Mouse (Mus musculus): ENCODE results near the gene Stk35. TPM values are rescaled to one million over a fixed set of nuclear protein-coding genes. Genes with fewer than 3 reads are reported as not detected.

Gene Stk35
- polyA plus RNA-seq, 1 experiment from 2014 or later, result 7.5 TPM

GRCm38 (mm10) chr2:129874509-129875095 lies 74.3 kb downstream of the Stk35 start:
- no peaks in the 10 kb centered on the region for H3K4me1 ChIP-seq (ENCODE audit: control insufficient read depth, insufficient read depth, low read length)
- H3K9ac ChIP-seq (ENCODE audit: low read length), result no peak overlapping the region
- no peak overlapping the region for H3K4me3 ChIP-seq (replicated peaks; ENCODE audit: low read length)
- no peak for ATAC-seq (ENCODE audit: insufficient read depth, low FRiP score)
- H3K36me3 ChIP-seq (ENCODE audit: control insufficient read depth, insufficient read depth, low read length), result no peaks in the 10 kb centered on the region
- H3K9me3 ChIP-seq (replicated peaks; ENCODE audit: control insufficient read depth, low read length), result no peaks in the 10 kb centered on the region
- 73% methylated on average over 10 of the region's 10 CpGs for WGBS
- no peaks in the 10 kb centered on the region for H3K27me3 ChIP-seq (ENCODE audit: control insufficient read depth, insufficient read depth, low read length)
- H3K27ac ChIP-seq (ENCODE audit: low read length), result no peak overlapping the region
- no peak overlapping the region for H3K4me2 ChIP-seq (ENCODE audit: low read depth, low read length)

DNA sequence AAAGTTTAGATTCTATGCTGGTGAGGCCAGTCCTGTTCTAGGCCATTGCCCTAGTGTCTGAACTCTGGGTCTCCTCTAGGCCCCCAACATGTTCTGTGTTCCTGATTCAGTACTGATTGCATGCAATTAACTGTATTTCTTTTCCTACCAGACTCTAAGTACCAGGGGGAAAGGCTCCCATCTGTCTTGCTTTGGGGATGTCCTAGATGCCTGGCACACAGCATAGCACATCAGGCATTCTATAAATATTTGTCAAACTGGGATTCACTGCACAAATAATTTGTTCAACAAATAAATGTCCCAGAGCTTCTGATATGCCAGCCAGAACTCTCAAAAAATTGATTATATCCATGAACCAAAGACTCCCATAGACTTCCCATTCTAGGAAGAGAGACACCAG lies 76.6 kb downstream of the Stk35 start:
- Histone ChIP-seq H3K27me3 (ENCODE audit: control insufficient read depth, insufficient read depth, low read length) (no peaks in the 10 kb centered on the region), H3K9ac (ENCODE audit: low read length) (no peak overlapping the region)
- ATAC-seq (ENCODE audit: insufficient read depth, low FRiP score), result no peak

GRCm38 (mm10) chr2:129879817-129880216 lies 79.5 kb downstream of the Stk35 start:
- ATAC-seq (ENCODE audit: insufficient read depth, low FRiP score), result no peak
- no peak overlapping the region for H3K4me2 ChIP-seq (ENCODE audit: low read depth, low read length)
- H3K4me1 ChIP-seq (ENCODE audit: control insufficient read depth, insufficient read depth, low read length), result no peaks in the 10 kb centered on the region
- no peak overlapping the region for H3K4me3 ChIP-seq (replicated peaks; ENCODE audit: low read length)
- H3K36me3 ChIP-seq (ENCODE audit: control insufficient read depth, insufficient read depth, low read length), result no peaks in the 10 kb centered on the region
- H3K9me3 ChIP-seq (replicated peaks; ENCODE audit: control insufficient read depth, low read length), result no peaks in the 10 kb centered on the region
- no peak overlapping the region for H3K27ac ChIP-seq (ENCODE audit: low read length)
- 37% methylated on average over 3 of the region's 3 CpGs for WGBS
- H3K9ac ChIP-seq (ENCODE audit: low read length), result no peak overlapping the region
- no peaks in the 10 kb centered on the region for H3K27me3 ChIP-seq (ENCODE audit: control insufficient read depth, insufficient read depth, low read length)

More for the DNA sequence above, 76.6 kb downstream of the Stk35 start:
- Histone ChIP-seq H3K4me1 (ENCODE audit: control insufficient read depth, insufficient read depth, low read length) (no peaks in the 10 kb centered on the region), H3K36me3 (ENCODE audit: control insufficient read depth, insufficient read depth, low read length) (no peaks in the 10 kb centered on the region), H3K27ac (ENCODE audit: low read length) (no peak overlapping the region), H3K4me3 (replicated peaks; ENCODE audit: low read length) (no peak overlapping the region), H3K9me3 (replicated peaks; ENCODE audit: control insufficient read depth, low read length) (no peaks in the 10 kb centered on the region), H3K4me2 (ENCODE audit: low read depth, low read length) (no peak overlapping the region)

DNA sequence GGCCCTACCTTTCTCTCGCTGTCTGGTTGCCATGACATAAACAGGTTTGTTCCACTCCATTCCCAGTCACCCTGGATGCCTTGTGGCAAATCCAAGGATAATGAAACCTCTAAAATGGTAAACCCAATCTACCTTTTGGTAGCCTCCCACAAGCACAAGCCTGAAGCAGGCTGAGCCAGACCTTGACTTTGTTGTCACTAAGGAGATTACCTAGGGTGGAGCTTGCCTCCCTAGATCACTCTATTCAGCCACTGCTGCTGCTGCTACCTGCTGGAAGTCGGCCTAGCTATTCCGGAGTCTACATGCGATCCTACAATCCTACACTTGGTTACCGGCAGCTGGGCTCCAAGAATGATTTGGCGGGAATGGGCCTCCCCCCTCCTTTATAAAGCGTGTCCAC lies 79.9 kb downstream of the Stk35 start:
- no peak for ATAC-seq (ENCODE audit: insufficient read depth, low FRiP score)
- WGBS, result 85% methylated on average over 7 of the region's 7 CpGs

DNA sequence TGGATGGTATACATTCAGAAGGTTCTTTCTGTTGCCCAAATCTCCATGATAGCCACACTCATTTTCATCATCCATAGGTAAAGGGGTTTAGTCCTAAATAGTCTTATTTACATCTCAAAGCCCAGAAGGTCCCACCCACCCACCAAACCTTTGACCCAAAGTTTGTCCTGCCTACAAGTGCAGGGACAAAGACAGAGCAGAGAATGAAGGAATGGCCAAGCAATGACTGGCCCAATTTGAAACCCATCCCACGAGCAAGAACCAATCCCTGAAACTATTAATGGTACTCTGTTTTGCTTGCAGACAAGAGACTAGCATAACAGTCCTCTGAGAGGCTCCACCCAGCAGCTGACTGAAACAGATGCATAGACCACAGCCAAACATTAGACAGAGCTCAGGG lies 81.6 kb downstream of the Stk35 start:
- 87% methylated on average over 1 of the region's 1 CpGs for WGBS
- Histone ChIP-seq H3K9ac (ENCODE audit: low read length) (no peak overlapping the region), H3K27me3 (ENCODE audit: control insufficient read depth, insufficient read depth, low read length) (no peaks in the 10 kb centered on the region), H3K4me2 (ENCODE audit: low read depth, low read length) (no peak overlapping the region), H3K4me3 (replicated peaks; ENCODE audit: low read length) (no peak overlapping the region), H3K27ac (ENCODE audit: low read length) (no peak overlapping the region), H3K36me3 (ENCODE audit: control insufficient read depth, insufficient read depth, low read length) (no peaks in the 10 kb centered on the region), H3K4me1 (ENCODE audit: control insufficient read depth, insufficient read depth, low read length) (no peaks in the 10 kb centered on the region), H3K9me3 (replicated peaks; ENCODE audit: control insufficient read depth, low read length) (no peaks in the 10 kb centered on the region)
- ATAC-seq (ENCODE audit: insufficient read depth, low FRiP score), result no peak

More for the DNA sequence above, 79.9 kb downstream of the Stk35 start:
- Histone ChIP-seq H3K9me3 (replicated peaks; ENCODE audit: control insufficient read depth, low read length) (no peaks in the 10 kb centered on the region), H3K9ac (ENCODE audit: low read length) (no peak overlapping the region), H3K4me2 (ENCODE audit: low read depth, low read length) (no peak overlapping the region), H3K27ac (ENCODE audit: low read length) (no peak overlapping the region), H3K27me3 (ENCODE audit: control insufficient read depth, insufficient read depth, low read length) (no peaks in the 10 kb centered on the region), H3K36me3 (ENCODE audit: control insufficient read depth, insufficient read depth, low read length) (no peaks in the 10 kb centered on the region), H3K4me3 (replicated peaks; ENCODE audit: low read length) (no peak overlapping the region), H3K4me1 (ENCODE audit: control insufficient read depth, insufficient read depth, low read length) (no peaks in the 10 kb centered on the region)

Other genes starting within 250 kb of the Stk35 start
- 23.9 and 26.2 TPM in 2 replicates for gene Sirpa, start 207.7 kb upstream of the Stk35 start, polyA plus RNA-seq (2015; fragmentation: Nextera tagmentation; extraction: Ambion mirVana)
- gene Pdyn, start 100.7 kb upstream of the Stk35 start, polyA plus RNA-seq (2015; fragmentation: Nextera tagmentation; extraction: Ambion mirVana), result 0.14 and 0.51 TPM in 2 replicates
- 3.0 and 3.6 TPM in 2 replicates for gene Tgm3, start 211.8 kb downstream of the Stk35 start, polyA plus RNA-seq (2015; fragmentation: Nextera tagmentation; extraction: Ambion mirVana)

All from stomach, embryonic 16.5 days (tissue).